Mouse (Mus musculus) adrenal gland, postnatal 10 days (tissue): ENCODE measurements around the gene Alb. TPM values are rescaled to one million over a fixed set of nuclear protein-coding genes. Genes with fewer than 3 reads are reported as not detected.

ENCODE experiments used
- DNase-seq: peaks from one replicate; pipeline ENCODE4 v3.0.0; 2021; ENCODE audit warnings: mixed read lengths
- long read RNA-seq, 2 experiments: library from polyadenylated mRNA; stranded (forward); transcript quantifications; one replicate each; pipeline ENCODE4 v2.0.0; 2021
- total RNA-seq, 2 experiments: library from RNA; stranded (reverse); gene quantifications; 2 replicates each; pipeline ENCODE4 v1.2.3; 2021

Alb gene
- total RNA-seq = over 10,000 TPM in 1 of 2 experiments, 1,000 to 10,000 TPM in 1; 7,600 to 18,589 TPM
- long read RNA-seq, experiment 1, transcript Alb-201 (15 exons, 2,034 nt) = major isoform, 6,772 of 11,334 reads
- long read RNA-seq, experiment 1, partial matches to known transcripts = 4,505 of 11,334 reads
- long read RNA-seq, experiment 1, other reads (novel, unspliced or antisense) = 57 of 11,334 reads
- long read RNA-seq, experiment 2, transcript Alb-201 (15 exons, 2,034 nt) = major isoform, 201 of 351 reads
- long read RNA-seq, experiment 2, partial matches to known transcripts = 146 of 351 reads
- long read RNA-seq, experiment 2, other reads (novel, unspliced or antisense) = 4 of 351 reads

DNA sequence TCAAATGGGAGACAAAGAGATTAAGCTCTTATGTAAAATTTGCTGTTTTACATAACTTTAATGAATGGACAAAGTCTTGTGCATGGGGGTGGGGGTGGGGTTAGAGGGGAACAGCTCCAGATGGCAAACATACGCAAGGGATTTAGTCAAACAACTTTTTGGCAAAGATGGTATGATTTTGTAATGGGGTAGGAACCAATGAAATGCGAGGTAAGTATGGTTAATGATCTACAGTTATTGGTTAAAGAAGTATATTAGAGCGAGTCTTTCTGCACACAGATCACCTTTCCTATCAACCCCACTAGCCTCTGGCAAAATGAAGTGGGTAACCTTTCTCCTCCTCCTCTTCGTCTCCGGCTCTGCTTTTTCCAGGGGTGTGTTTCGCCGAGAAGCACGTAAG, at the start of gene Alb:
TSS of gene Alb (plus strand) at position 279 of the 400 bp plus-strand sequence.
- no peak for DNase-seq

DNA sequence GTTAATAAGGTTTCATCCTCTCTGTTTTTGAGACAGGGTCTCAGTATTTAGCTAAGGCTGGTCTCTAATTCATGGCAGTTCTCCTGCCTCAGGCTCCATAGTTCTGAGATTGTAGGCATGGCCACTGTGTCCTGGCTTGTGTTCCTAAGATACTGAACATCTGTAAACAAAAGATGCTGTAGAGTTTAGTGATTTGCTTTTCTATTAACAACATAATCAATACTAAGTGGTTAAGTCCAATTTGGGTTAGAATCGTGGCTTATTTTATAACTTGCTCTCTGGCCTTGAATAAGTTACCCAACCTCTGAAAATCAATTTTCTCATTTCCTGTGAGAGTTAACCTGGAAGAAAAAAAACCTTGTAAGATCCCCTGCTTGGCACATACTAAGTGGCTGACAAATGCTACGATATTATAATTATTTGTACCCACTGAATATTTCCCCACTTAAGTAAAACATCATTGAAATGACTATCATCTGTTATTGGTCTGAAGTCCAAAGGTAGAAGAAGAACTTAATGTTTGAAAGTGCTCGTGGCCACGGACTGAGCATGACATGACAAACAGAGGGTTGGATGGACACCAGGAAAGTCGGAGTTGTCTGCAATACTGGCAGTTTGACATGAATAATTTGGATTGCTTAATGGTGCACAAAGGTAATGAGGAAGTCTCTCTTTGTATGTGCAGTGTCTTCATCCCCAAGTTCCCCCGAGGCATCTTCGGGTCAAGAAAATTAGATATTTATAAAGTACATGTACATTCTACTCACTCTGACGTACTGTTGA, 46.4 kb upstream of the Alb start:
- DNase-seq = peak; percentile 25

DNA sequence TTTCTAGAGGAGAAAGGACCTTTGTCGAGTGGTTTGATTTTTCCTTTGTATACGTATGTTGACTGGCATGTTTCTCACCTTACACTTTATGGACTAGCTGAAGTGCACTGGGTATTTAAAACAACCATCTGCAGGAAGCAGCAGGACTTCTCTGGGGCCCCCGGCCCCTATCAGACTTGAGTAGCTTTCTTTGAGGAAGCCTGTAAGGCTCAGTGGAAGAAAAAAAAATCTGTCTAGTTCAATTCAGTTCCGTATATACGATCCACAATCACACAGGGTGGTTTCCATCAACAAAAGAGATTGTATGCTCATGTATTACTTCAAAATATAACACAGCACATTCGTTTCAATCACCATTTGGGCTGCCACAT, 45.8 kb upstream of the Alb start:
- DNase-seq = no peak

DNA sequence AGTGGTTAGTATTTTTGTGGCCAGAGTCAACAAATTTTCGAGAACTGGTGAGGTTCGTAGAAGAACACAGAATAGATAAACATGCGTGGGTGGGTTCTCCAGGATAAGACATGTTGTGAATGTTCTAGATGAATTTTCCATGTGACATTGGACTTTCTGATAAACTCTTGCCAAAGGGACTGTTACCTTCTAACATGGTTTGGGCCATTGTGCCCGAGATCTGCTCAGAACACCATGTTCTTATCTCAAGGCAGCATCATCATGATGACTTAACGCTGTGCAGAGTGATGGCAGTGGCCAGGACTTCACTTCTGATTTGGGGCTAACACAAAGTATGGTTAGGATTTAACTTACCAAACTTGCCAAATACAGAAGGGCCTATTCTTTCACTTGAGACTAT, 36.1 kb upstream of the Alb start:
- no peak for DNase-seq

DNA sequence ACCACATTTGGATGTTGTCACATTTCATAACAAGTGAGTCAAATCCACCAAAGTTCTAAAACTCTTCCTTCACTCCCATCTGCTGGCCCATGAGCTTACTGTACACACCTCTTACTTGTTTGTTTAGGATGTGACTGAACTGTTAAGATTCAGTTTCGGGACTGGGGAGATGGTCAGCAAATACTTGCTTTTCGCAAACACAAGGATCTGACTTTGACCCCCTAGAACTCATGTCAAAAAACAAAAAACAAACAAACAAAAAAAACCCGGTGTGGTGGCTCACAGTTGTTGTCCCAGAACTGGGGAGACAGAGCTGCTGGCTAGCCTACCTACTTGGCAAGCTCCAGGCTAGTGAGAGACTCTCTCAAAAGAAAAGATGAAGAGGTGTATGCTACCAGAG, 35.5 kb upstream of the Alb start:
- no peak for DNase-seq

DNA sequence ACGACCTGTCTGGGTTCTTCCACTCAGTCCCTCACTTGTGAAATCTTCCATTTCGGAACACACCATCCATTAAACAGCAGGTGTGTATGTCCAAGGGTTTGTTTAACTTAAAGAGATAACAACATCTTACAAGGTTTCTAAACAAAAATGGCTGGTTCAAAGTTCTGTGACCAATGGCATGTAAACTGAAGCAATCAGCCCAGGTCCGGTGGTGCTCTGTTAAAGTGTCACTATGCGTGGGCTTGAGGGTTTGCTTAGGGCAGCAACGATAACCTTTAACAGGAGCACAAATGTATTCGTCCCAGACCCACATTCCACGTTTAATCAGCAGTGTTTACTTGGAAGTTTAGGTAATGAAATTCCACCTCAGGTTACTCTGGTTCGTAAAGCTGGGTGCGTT, 29.6 kb upstream of the Alb start:
- DNase-seq = no peak

DNA sequence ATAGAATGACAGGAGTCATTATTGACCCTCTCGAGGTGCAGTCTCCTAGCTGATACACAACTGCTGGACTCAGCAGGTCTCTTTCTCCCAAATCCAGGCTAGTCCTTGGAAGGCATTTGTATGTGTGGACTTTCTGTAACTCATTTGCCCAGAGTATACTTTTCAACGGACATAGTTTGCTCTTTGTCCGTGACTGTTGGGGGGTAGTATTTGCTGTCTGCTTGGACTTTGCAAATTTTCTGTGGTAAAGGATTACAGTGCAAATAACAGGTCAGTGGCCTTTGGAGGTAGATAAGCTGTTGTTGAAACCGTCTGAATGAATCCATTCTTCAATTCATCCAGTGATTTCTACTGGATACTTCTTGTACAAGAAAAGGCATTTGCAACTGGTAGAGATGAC, 21.5 kb upstream of the Alb start:
- no peak for DNase-seq

DNA sequence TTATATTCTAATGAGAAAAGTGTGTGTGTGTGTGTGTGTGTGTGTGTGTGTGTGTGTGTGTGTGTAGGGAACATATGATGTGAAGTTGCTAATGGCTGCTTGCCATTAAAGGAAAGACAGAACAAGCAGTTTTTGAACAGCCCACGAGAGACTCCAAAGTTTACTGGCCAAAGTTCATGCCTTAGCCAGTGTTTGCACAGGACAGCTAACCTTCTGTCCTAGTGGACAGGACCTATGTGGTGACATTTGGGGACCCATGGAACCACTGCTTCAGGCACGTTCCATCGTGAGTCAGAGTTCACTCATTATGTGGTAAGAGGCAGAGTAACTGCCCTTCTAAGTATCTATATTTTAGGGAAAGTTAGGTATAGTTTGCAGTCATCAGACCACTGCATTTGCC, 13.1 kb upstream of the Alb start:
- DNase-seq = no peak

DNA sequence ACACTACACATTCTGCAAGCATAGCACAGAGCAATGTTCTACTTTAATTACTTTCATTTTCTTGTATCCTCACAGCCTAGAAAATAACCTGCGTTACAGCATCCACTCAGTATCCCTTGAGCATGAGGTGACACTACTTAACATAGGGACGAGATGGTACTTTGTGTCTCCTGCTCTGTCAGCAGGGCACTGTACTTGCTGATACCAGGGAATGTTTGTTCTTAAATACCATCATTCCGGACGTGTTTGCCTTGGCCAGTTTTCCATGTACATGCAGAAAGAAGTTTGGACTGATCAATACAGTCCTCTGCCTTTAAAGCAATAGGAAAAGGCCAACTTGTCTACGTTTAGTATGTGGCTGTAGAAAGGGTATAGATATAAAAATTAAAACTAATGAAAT, 10.7 kb upstream of the Alb start:
- no peak for DNase-seq

DNA sequence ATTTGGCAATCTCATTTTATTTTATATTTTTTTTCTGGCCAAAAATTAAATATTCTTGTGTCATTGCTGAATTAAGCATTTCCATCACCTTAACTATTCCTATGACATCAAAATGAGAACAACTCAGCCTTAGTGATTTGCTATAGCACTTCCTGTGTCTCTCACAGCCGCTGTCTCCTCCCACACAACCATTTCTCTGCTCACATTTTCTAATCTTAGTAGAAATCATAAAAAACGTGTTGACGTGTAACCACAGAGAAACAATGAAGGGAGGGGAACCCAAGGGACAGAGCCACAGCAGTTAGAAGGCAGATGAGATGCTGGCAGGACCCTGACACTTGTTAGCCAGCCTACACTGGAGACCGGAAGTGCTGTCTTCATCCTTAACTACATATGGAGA, 8.0 kb upstream of the Alb start:
- no peak for DNase-seq

DNA sequence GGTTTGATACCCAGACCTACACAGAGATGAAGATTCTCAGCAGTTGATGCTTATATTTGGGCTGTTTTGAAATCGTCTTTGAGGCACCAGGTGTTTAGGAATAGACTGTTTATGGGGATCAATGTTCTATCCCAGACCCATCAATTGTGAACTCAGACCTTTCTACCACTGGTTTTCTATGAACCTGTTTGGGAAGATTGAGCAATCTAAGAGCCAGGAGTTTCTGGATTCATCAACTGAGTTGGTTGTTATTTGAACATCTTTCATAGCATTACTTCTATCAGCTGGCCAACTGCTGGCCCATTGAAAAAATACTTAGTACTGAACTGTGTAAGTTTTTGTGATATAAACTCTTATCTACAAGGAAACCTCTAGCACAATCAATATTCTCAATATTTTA, 3.5 kb upstream of the Alb start:
- no peak for DNase-seq

DNA sequence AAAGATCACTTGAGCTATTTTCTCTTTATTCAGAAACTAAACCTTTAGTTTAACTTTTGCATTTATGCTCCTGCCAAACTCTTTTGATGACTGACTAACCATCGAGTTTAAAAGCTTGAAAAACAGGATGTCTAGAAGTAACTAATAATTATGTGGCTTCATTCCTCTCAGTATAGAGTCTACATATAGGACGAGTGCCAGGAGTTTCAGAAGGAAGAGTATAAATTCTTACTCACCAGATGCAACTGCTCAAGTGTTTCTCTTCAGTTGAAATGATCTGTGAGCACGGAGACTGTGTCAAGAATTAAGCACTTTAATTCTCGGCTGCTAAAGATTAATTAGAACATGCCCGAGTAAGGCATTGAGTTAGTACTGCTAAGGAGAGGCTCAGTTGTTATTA, 2.0 kb upstream of the Alb start:
- DNase-seq = no peak

DNA sequence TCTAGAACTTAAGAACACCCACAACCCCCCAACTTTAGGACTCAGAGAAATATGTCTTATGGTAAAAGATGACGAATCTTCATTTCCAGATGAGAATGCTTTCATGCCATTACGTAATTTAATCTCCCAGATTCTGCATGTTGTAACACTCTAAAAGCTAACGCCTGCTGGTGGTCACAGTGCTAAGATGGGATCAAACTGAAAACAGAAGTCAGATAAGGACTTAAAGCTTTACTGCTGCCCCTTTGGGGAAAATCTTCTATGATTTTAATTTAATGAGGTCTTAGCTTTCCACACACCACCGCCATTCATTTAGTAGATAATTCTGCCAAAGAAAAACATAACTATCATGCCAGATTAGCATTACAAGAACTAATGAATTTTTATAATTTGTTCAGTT, 6.1 kb downstream of the Alb start:
- DNase-seq = no peak

DNA sequence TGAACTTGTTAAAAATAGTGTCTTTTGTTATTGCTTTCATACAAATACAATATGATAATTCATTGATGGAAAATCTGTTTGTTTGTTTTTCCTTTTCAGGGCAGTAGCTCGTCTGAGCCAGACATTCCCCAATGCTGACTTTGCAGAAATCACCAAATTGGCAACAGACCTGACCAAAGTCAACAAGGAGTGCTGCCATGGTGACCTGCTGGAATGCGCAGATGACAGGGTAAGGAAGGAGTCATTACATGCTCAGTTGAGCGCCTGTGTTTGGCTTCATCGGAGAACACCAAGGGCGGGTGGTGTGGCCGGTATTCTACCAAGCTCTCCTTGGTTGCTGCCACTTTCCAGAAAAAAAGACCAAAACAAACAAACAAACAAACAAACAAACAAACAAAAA, 6.5 kb downstream of the Alb start:
- peak; percentile 21 for DNase-seq

DNA sequence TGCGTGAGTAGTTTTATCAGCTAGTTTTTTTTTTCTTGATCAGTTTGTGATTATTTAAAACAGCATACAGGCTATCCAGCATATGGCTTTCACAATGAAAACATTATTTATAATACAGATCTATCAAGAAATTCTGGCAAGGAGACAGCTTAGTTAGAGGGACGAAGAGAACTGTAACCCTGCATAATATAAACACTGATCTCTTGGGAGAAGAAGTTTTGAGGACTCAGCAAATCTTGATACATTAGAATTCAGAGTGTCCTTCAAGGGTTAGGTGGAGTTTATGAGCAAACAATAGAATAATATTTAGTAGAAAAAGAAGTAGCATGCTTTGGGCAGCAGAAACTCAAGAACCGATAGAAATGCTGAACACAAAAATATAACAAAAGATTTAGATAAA, 10.1 kb downstream of the Alb start:
- DNase-seq = no peak

DNA sequence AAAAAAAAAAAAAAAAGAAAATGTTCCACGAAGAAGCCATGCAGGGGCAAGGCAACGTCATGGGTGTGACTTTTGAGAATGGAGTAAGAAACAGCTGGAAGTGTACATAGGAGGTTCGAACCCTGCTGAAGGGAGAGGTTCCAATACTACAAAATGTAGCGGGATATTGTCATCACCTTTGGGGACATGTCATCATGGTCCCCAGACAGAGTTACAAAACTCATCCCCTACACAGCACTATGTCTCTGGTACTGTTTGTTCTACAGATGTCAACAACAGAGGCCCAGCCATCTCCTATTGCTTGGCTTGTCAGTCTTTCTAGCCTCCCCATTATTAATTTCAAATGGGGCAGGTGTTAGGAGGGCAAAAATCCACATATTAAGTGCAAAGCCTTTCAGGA, 13.2 kb downstream of the Alb start:
- no peak for DNase-seq

DNA sequence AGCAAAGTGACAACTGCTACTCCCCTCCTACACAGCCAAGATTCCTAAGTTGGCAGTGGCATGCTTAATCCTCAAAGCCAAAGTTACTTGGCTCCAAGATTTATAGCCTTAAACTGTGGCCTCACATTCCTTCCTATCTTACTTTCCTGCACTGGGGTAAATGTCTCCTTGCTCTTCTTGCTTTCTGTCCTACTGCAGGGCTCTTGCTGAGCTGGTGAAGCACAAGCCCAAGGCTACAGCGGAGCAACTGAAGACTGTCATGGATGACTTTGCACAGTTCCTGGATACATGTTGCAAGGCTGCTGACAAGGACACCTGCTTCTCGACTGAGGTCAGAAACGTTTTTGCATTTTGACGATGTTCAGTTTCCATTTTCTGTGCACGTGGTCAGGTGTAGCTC, 13.7 kb downstream of the Alb start:
- DNase-seq = peak; percentile 19

DNA sequence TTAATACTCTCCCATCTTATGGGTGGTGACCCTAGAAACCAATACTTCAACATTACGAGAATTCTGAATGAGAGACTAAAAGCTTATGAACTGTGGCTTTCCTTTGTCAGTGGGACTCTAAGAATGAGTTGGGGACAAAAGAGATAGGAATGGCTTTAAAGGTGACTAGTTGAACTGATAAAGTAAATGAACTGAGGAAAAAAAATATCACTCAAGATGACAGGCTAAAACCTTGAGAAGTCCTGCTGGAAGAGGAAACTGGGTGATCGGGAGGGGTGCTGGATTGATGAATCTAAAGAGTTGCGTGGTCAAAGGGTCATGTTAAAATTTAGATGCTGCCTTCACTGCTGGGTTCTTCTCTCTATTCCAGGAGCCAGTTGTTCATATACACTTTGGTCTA, 16.0 kb downstream of the Alb start:
- DNase-seq = no peak

DNA sequence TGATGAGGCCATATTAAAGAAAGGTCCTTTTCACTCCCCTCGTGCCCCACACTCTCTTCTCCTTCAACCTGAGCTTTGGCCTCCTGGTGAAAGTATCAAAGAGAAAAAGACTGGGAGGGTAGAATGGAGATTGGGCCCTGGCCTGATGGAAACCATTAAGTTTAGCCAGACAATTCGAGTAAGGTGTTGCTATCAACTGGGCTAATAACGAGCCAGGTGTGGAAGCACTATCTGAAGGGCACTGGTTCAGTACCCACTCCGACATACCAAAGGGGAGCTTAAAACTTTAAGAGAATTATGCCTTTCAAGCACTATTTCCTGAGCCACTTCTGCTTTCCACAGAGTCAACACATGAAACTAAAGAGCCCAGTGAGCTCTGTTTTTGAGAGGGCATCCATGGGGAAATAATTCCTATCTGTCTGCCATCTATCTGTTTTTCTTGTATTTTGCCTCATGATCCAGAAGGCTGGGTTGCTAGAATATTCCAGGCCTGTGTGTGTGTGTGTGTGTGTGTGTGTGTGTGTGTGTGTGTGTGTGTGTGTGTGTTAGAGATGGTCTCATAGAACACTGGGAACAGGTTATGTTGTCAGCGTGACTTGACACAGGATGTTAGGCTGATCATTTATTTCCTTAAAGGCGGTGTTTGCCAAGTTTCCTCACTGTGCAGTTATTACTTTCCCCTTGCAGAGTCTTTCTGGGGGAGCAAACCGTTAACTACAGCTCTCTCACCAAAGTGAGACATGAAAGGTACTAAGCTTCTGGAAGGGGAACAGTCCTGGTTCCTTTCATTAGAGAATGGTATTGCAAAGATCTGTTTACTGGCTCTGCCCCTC, 16.8 kb downstream of the Alb start:
- no peak for DNase-seq

DNA sequence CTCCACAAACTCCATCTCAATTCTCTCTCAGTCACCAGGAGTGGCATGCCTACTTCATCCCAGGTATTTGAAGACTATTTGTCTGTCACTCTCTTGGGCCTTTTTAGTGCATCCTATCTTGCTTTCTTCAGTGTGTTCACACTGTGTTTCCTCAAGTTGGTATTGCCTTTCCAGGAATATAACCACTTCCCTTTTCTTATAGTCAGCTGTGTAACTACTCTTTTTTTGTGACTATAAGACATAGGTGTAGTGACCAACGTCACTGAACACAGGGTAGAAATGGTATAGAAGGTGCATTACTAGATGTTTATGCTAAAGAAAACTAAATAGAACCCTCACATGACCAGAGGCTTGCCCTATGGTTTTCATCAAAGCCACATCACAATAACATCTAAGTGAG, 18.2 kb downstream of the Alb start:
- DNase-seq = no peak

DNA sequence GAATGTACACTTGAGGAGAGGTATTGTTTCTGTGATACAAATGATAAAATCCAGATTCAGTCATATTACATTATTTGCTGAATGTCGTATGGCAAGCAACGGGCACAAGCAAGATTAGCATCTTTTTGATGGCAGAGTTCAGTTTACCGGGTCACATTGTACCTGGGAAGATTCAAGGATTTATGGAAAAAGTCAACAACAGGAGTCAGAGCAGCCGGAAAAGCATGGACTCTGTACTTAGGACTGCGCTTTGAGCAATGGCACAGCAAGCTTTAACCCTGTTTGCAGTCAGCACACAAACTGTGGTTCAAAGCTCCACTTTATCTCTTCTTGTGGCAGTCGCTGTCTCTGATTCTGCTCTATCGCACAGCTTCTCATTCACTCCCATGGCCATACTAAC, 24.9 kb downstream of the Alb start:
- no peak for DNase-seq

DNA sequence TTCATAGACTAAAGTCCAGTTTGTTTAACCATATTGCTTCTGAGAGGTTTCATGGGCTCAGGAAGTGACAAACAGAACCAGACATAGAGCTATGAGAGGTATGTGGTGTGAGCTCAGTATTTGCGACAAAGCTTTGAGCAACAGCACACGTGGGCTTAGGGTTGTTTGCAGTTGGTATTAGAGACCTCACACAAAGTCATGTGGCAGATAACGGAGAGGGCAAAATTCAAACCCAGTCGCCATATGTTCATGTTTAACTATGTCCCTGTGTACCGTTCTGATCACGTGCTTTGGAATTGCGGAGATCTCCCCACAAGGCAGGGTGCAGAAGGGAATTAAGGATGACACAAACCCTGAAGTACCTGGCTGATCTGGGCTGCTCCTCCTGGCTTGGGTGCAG, 27.6 kb downstream of the Alb start:
- DNase-seq = no peak

DNA sequence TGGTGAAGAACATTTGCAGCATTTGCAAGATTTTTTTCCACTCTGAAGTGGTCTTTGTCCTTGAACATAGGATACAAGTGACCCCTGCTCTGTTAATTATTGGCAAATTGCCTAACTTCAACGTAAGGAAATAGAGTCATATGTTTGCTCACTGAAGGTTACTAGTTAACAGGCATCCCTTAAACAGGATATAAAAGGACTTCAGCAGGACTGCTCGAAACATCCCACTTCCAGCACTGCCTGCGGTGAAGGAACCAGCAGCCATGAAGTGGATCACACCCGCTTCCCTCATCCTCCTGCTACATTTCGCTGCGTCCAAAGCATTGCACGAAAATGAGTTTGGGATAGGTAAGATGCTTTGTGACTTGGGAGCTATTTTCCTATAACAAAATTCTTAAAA, 29.8 kb downstream of the Alb start, which contains the start of gene Afp:
TSS of gene Afp (plus strand) at position 220 of the 400 bp plus-strand sequence.
- DNase-seq = no peak
